Mouse (Mus musculus) lung, adult 18-20 months (tissue): ENCODE results near the gene Agpat3.

Experiments
- DNase-seq, 2 experiments: peaks; one replicate each; pipeline ENCODE4 v3.0.0; 2022; ENCODE audit warnings: mixed read lengths in 2 of 2

Gene Agpat3

GRCm38 (mm10) chr10:78322806-78323205 lies 29.5 kb downstream of the Agpat3 start:
- DNase-seq: peak in 1 of 2 experiments; percentile 54

GRCm38 (mm10) chr10:78321133-78321757 lies 31.0 kb downstream of the Agpat3 start:
- no peak for DNase-seq

GRCm38 (mm10) chr10:78320526-78320925 lies 31.8 kb downstream of the Agpat3 start:
- DNase-seq: no peak

- DNase-seq: no peak
Measured at GRCm38 (mm10) chr10:78319940-78320339, 32.3 kb downstream of the Agpat3 start.

GRCm38 (mm10) chr10:78317270-78317923 lies 34.9 kb downstream of the Agpat3 start:
- no peak for DNase-seq

GRCm38 (mm10) chr10:78316228-78317087 lies 35.8 kb downstream of the Agpat3 start:
- no peak for DNase-seq

GRCm38 (mm10) chr10:78315145-78315544 lies 37.1 kb downstream of the Agpat3 start:
- no peak for DNase-seq

GRCm38 (mm10) chr10:78311886-78312635 lies 40.2 kb downstream of the Agpat3 start:
- DNase-seq: peak; percentile 72 to 78

- no peak for DNase-seq
Measured at GRCm38 (mm10) chr10:78310747-78311267, 41.5 kb downstream of the Agpat3 start.

- no peak for DNase-seq
Measured at GRCm38 (mm10) chr10:78308617-78309016, 43.7 kb downstream of the Agpat3 start.

- DNase-seq: no peak
Measured at GRCm38 (mm10) chr10:78307391-78307790, 44.9 kb downstream of the Agpat3 start.

- DNase-seq: no peak
Measured at GRCm38 (mm10) chr10:78306027-78306426, 46.3 kb downstream of the Agpat3 start.

- DNase-seq: no peak
Measured at GRCm38 (mm10) chr10:78304996-78305395, 47.3 kb downstream of the Agpat3 start.

- DNase-seq: no peak
Measured at GRCm38 (mm10) chr10:78303675-78304074, 48.6 kb downstream of the Agpat3 start.

GRCm38 (mm10) chr10:78300061-78300460 lies 52.2 kb downstream of the Agpat3 start:
- no peak for DNase-seq

GRCm38 (mm10) chr10:78298651-78299644 lies 53.3 kb downstream of the Agpat3 start:
- no peak for DNase-seq

- peak; percentile 84 to 89 for DNase-seq
Measured at GRCm38 (mm10) chr10:78297576-78298484, 54.5 kb downstream of the Agpat3 start.

- peak in 1 of 2 experiments; percentile 32 for DNase-seq
Measured at GRCm38 (mm10) chr10:78296980-78297379, 55.3 kb downstream of the Agpat3 start.

- DNase-seq: peak; percentile 61 to 74
Measured at GRCm38 (mm10) chr10:78296371-78296770, 55.9 kb downstream of the Agpat3 start.

GRCm38 (mm10) chr10:78293576-78293975 lies 58.7 kb downstream of the Agpat3 start:
- DNase-seq: no peak
